Mouse (Mus musculus): ENCODE measurements around the gene Hist2h2ab. TPM values are rescaled to one million over a fixed set of nuclear protein-coding genes. Genes with fewer than 3 reads are reported as not detected.
A peak's percentile ranks its signal among the peaks of the same experiment; 100 is the strongest.

Hist2h2ab gene
- polyA plus RNA-seq, 1 experiment from 2014 or later, result 0.78 TPM

DNA sequence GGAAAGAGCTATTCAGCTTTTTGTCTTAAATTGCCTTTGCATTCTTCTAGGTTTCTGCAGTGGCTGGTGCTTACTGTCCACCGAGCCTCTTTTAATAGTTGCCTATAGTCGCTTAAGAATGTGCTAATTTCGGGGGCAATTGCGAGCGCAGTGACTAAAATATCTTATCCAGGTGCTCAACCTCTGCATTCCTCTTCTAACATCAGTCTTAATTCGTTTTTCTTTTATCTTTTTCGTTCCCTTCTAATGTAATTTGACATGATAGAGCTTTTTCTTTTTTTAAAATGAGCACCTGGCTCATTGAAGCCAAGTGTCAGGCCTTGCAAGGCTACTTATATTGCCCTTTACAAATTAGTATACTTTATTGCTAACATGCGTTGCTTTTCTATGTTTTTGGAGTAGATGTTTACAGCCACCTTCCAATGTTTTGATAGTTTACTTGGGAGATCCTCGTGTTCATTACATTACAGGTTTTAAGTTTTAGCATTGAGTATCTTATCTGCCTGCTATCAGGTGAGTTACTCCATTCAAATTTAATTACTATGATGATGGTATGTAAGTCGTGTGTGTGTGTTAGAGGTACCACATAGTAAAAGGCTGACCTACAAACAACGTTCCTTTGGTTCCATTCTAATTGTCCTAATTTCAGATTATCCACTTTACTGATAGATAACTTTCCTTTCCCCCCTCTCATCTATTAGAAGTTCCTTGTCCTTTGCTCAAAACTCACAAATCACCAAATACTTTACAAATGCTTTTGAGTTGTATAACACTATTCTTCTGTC lies 27.9 kb downstream of the Hist2h2ab start:
- Histone ChIP-seq H3K9me3 (ENCODE audit: control insufficient read depth, low read length) (no peaks in the 10 kb centered on the region), H3K27me3 (replicated peaks; ENCODE audit: control insufficient read depth, insufficient read depth, low read length) (no peaks in the 10 kb centered on the region), H3K4me2 (ENCODE audit: low read depth, low read length) (peak overlapping the region; percentile 57), H3K4me1 (ENCODE audit: control insufficient read depth, insufficient read depth, low read length) (peaks cover 18% of the 10 kb centered on the region), H3K27ac (replicated peaks; ENCODE audit: low read depth, low read length) (peak overlapping the region; percentile 63), H3K36me3 (ENCODE audit: control insufficient read depth, insufficient read depth, low read length) (no peaks in the 10 kb centered on the region), H3K9ac (ENCODE audit: low read depth, low read length) (peak overlapping the region; percentile 71), H3K4me3 (ENCODE audit: low read depth, low read length) (peak overlapping the region; percentile 40)
- DNase-seq (ENCODE audit: low spot score) (no peak), ATAC-seq (ENCODE audit: low read depth) (no peak)
- 2% methylated on average over 11 of the region's 11 CpGs for WGBS

DNA sequence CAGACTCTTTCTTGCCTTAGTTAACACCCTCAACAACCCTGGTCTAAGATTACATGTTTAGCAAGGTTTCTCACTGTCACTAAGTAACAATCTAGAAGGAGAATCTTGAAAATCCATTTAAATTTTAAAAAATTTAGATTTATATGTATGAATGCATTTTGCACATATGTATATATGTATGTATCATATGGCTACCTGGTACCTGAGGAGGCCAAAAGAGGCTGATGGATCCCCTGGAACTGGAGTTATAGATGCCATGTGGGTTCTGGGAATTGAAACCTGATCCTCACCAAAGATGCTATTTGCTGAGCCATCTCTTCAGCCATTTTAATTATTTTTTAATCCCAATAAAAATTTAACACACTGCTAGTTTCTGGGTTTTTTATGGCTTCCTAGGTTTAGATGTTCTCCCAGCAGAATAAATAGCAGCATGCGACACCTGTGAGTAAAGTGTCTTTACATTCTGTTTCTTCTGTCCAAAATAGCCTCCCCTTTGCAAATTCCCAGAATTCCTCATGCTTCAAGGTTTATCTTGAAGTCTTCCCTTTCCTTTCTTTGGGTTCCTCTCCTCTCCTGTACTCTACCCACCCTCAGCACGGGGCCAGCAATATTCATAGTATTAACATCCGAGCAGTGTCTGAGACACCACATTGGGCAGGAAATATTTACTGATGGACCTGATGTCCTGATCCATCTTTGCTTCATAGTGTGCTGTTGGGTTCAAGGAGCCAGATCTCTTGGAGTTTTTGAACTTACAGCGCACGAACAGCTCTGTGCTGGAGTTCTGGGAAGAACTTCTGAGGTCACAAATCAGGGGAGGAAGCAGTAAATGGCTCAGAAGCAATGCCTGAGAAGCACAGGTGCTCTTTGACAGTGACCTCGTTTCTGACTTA lies 28.7 kb downstream of the Hist2h2ab start:
- ATAC-seq (ENCODE audit: low read depth), result no peak
- H3K9ac ChIP-seq (ENCODE audit: low read depth, low read length), result peak overlapping the region; percentile 71
- no peak for DNase-seq (ENCODE audit: low spot score)

DNA sequence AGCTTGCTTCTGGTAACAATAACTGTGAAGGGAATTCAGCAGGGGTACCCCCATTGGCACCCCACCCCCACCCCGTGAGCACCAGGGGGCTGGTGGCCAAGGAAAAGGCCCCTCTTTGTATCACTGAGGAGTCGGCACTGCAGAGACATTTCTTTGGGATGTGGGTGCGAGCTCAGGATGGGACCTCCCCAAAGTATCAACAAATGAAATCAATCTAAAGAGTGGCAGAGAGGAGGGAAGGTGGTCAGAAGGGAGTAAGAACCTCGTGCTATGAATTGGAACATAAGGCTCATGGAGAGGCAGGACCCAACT lies 29.3 kb downstream of the Hist2h2ab start:
- ATAC-seq (ENCODE audit: low read depth) (no peak), DNase-seq (ENCODE audit: low spot score) (no peak)
- no peak overlapping the region for H3K9ac ChIP-seq (ENCODE audit: low read depth, low read length)
- no peak overlapping the region for H3K27ac ChIP-seq (replicated peaks; ENCODE audit: low read depth, low read length)
- H3K9me3 ChIP-seq (ENCODE audit: control insufficient read depth, low read length), result no peaks in the 10 kb centered on the region
- WGBS, result 52% methylated on average over 4 of the region's 4 CpGs
- H3K4me3 ChIP-seq (ENCODE audit: low read depth, low read length), result no peak overlapping the region
- H3K27me3 ChIP-seq (replicated peaks; ENCODE audit: control insufficient read depth, insufficient read depth, low read length), result no peaks in the 10 kb centered on the region
- H3K4me2 ChIP-seq (ENCODE audit: low read depth, low read length), result peak overlapping the region; percentile 57; the same call in 1 of the 2 replicates
- peaks cover 14% of the 10 kb centered on the region for H3K4me1 ChIP-seq (ENCODE audit: control insufficient read depth, insufficient read depth, low read length)
- no peaks in the 10 kb centered on the region for H3K36me3 ChIP-seq (ENCODE audit: control insufficient read depth, insufficient read depth, low read length)

More for the DNA sequence above, 28.7 kb downstream of the Hist2h2ab start:
- peaks cover 18% of the 10 kb centered on the region for H3K4me1 ChIP-seq (ENCODE audit: control insufficient read depth, insufficient read depth, low read length)
- H3K9me3 ChIP-seq (ENCODE audit: control insufficient read depth, low read length), result no peaks in the 10 kb centered on the region
- WGBS, result 47% methylated on average over 6 of the region's 6 CpGs
- H3K36me3 ChIP-seq (ENCODE audit: control insufficient read depth, insufficient read depth, low read length), result no peaks in the 10 kb centered on the region
- no peaks in the 10 kb centered on the region for H3K27me3 ChIP-seq (replicated peaks; ENCODE audit: control insufficient read depth, insufficient read depth, low read length)
- H3K4me3 ChIP-seq (ENCODE audit: low read depth, low read length), result peak overlapping the region; percentile 40
- H3K4me2 ChIP-seq (ENCODE audit: low read depth, low read length), result peak overlapping the region; percentile 57
- H3K27ac ChIP-seq (replicated peaks; ENCODE audit: low read depth, low read length), result no peak overlapping the region

DNA sequence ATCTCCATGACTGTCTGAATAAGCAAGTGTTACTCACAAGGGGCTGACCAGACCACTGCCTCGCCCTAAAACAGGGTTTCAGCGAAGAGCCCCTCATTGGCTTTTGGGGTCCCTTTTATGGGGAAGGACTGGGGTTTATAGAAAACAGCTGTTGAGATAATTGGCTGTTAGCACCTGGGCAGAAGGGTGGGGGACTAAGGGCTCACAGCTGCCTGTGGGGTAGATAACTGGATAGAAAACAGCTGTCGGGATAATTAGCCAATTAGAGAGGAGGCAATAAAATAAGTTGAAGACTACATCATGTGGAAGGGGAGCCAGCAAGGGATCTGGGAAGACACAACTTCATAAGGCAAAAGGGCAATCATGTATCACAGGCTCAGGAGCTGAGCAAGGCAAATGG lies 31.2 kb downstream of the Hist2h2ab start:
- no peak overlapping the region for H3K4me2 ChIP-seq (ENCODE audit: low read depth, low read length)
- H3K27ac ChIP-seq (replicated peaks; ENCODE audit: low read depth, low read length), result no peak overlapping the region
- no peak overlapping the region for H3K4me3 ChIP-seq (ENCODE audit: low read depth, low read length)
- no peaks in the 10 kb centered on the region for H3K27me3 ChIP-seq (replicated peaks; ENCODE audit: control insufficient read depth, insufficient read depth, low read length)
- H3K4me1 ChIP-seq (ENCODE audit: control insufficient read depth, insufficient read depth, low read length), result peaks cover 6% of the 10 kb centered on the region; the same call in 1 of the 2 replicates
- no peak overlapping the region for H3K9ac ChIP-seq (ENCODE audit: low read depth, low read length)
- ATAC-seq (ENCODE audit: low read depth), result no peak
- peak; percentile 32 for DNase-seq (ENCODE audit: low spot score)
- WGBS, result 55% methylated on average over 3 of the region's 3 CpGs
- no peaks in the 10 kb centered on the region for H3K9me3 ChIP-seq (ENCODE audit: control insufficient read depth, low read length)
- no peaks in the 10 kb centered on the region for H3K36me3 ChIP-seq (ENCODE audit: control insufficient read depth, insufficient read depth, low read length)

DNA sequence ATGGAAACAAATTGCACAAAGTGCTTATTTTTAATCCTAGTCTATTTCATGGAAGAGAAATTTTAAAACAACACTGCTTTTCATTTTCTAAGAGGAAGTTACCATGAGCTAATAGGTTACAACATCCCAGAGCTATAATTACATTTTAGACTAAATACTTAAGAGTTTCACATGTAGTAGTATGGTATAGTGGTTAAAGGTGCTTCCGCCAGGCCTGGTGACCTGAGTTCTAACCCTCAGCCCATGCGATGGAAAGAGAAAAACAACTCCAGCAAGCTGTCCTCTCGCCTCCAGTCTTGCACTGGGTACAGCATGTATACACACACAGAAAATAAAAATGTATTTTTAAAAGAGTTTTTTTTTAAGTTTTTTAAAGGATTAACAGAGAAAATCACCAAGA lies 32.1 kb downstream of the Hist2h2ab start:
- H3K27ac ChIP-seq (replicated peaks; ENCODE audit: low read depth, low read length), result no peak overlapping the region
- ATAC-seq (ENCODE audit: low read depth) (no peak), DNase-seq (ENCODE audit: low spot score) (no peak)
- no peak overlapping the region for H3K4me2 ChIP-seq (ENCODE audit: low read depth, low read length)
- peaks cover 6% of the 10 kb centered on the region; the same call in 1 of the 2 replicates for H3K4me1 ChIP-seq (ENCODE audit: control insufficient read depth, insufficient read depth, low read length)
- H3K27me3 ChIP-seq (replicated peaks; ENCODE audit: control insufficient read depth, insufficient read depth, low read length), result no peaks in the 10 kb centered on the region
- H3K36me3 ChIP-seq (ENCODE audit: control insufficient read depth, insufficient read depth, low read length), result no peaks in the 10 kb centered on the region
- 79% methylated on average over 3 of the region's 3 CpGs for WGBS
- H3K9ac ChIP-seq (ENCODE audit: low read depth, low read length), result no peak overlapping the region
- H3K4me3 ChIP-seq (ENCODE audit: low read depth, low read length), result no peak overlapping the region
- no peaks in the 10 kb centered on the region for H3K9me3 ChIP-seq (ENCODE audit: control insufficient read depth, low read length)

DNA sequence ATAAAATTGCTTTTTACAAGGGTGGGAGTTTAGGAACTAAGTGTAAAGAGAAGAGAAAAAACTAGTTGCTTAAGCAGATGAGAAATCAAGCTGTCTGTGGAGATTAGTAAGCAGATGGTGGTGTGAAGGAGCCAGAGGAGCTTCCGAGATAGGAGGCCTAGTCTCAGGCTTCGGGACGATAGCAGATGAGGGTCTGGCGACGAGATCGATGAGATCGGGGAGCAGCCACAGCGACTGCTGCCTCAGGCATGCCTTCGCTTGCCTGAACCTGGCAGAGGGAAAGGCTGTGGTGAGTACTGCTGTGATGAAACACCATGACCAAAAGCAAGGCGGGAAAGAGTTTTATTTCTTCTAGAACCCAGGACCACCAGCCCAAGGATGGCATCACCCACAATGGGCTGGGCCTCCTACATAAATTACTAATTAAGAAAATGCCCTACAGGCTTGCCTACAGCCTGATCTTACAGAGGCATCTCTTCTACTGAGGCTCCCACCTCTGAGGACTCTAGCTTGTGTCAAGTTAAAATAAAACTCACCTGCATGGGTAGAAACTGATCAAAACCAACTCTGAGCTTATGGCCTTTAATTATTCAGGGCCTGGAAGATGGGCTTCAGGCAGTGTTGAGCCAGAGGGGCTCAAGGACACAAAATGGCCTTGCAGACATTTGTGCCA lies 35.2 kb downstream of the Hist2h2ab start:
- 0 out of 2 replicates have a peak, but pooled peaks cover 3% of the 10 kb centered on the region for H3K4me1 ChIP-seq (ENCODE audit: control insufficient read depth, insufficient read depth, low read length)
- H3K27me3 ChIP-seq (replicated peaks; ENCODE audit: control insufficient read depth, insufficient read depth, low read length), result no peaks in the 10 kb centered on the region
- H3K4me3 ChIP-seq (ENCODE audit: low read depth, low read length), result no peak overlapping the region
- no peak overlapping the region for H3K9ac ChIP-seq (ENCODE audit: low read depth, low read length)
- no peak overlapping the region for H3K4me2 ChIP-seq (ENCODE audit: low read depth, low read length)
- DNase-seq (ENCODE audit: low spot score) (peak; percentile 75), ATAC-seq (ENCODE audit: low read depth) (peak; percentile 70; the same call in 1 of the 2 replicates)
- no peaks in the 10 kb centered on the region for H3K36me3 ChIP-seq (ENCODE audit: control insufficient read depth, insufficient read depth, low read length)
- WGBS, result 37% methylated on average over 10 of the region's 10 CpGs
- no peaks in the 10 kb centered on the region for H3K9me3 ChIP-seq (ENCODE audit: control insufficient read depth, low read length)
- H3K27ac ChIP-seq (replicated peaks; ENCODE audit: low read depth, low read length), result no peak overlapping the region

DNA sequence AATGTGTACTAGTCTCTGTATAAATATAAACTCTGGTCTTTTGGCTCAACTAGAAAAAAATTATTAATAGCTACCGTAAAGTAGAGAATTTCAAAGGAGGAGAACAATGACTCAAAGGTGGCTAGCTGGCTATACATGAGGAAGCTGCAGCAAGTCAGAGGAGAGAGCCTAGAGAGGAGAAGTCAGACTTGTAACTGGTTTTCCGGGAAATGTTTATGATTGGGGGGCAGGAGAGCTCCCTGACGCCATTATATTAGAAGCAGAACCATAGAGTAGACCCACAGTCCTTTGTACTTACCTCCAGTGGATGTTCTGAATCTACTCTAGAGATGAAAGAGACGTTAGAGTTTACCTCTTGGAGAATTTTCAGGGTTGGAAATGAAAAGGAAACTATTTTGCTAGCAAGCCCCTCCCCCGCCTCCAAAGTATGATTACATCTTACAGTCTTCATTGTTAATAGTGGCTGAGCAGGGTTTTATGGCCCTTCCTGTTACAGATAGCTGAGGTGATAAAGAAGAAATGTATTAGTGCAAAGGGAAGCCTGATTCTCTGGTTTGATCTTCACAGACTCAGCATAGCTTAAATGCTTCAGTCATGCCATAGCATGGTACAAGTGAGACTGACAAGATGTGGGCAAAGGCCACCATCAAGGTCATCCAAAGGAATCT lies 36.4 kb downstream of the Hist2h2ab start:
- H3K4me3 ChIP-seq (ENCODE audit: low read depth, low read length), result no peak overlapping the region
- H3K9ac ChIP-seq (ENCODE audit: low read depth, low read length), result no peak overlapping the region
- H3K9me3 ChIP-seq (ENCODE audit: control insufficient read depth, low read length), result no peaks in the 10 kb centered on the region
- no peak overlapping the region for H3K4me2 ChIP-seq (ENCODE audit: low read depth, low read length)
- H3K36me3 ChIP-seq (ENCODE audit: control insufficient read depth, insufficient read depth, low read length), result no peaks in the 10 kb centered on the region
- 67% methylated on average over 5 of the region's 5 CpGs for whole genome bisulfite sequencing
- no peaks in the 10 kb centered on the region for H3K27me3 ChIP-seq (replicated peaks; ENCODE audit: control insufficient read depth, insufficient read depth, low read length)
- DNase-seq (ENCODE audit: low spot score) (no peak), ATAC-seq (ENCODE audit: low read depth) (no peak)
- no peaks in the 10 kb centered on the region for H3K4me1 ChIP-seq (ENCODE audit: control insufficient read depth, insufficient read depth, low read length)
- H3K27ac ChIP-seq (replicated peaks; ENCODE audit: low read depth, low read length), result no peak overlapping the region

DNA sequence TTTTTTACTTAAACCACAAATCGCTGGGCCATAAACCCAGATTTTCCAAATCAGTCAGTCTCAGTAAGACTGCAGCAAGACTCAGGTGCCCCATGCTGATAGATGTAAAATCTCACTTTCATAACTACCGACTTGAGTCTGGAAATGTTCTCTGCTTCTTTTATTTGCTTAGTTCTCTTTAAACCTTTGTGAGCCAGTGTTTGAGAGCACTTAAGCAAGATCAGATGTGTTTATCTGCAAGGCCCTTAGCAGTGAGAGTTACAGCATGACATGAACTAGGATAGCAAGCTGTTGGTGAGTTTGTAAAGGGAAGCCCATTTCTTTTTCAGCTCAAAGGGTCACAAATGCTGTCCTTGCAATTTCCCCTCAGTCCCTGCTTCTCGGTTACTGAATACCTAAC lies 37.5 kb downstream of the Hist2h2ab start:
- ATAC-seq (ENCODE audit: low read depth) (no peak), DNase-seq (ENCODE audit: low spot score) (no peak)
- Histone ChIP-seq H3K27ac (replicated peaks; ENCODE audit: low read depth, low read length) (no peak overlapping the region), H3K27me3 (replicated peaks; ENCODE audit: control insufficient read depth, insufficient read depth, low read length) (no peaks in the 10 kb centered on the region), H3K9me3 (ENCODE audit: control insufficient read depth, low read length) (no peaks in the 10 kb centered on the region), H3K4me2 (ENCODE audit: low read depth, low read length) (no peak overlapping the region), H3K4me3 (ENCODE audit: low read depth, low read length) (no peak overlapping the region), H3K4me1 (ENCODE audit: control insufficient read depth, insufficient read depth, low read length) (peaks cover 3% of the 10 kb centered on the region; the same call in 1 of the 2 replicates), H3K36me3 (ENCODE audit: control insufficient read depth, insufficient read depth, low read length) (no peaks in the 10 kb centered on the region), H3K9ac (ENCODE audit: low read depth, low read length) (no peak overlapping the region)
- WGBS, result 61% methylated on average over 3 of the region's 3 CpGs

All from embryonic facial prominence, embryonic 14.5 days (tissue).